Mouse (Mus musculus) midbrain, embryonic 16.5 days (tissue): Measurements from ENCODE around the gene Exosc8. TPM values are rescaled to one million over a fixed set of nuclear protein-coding genes. Genes with fewer than 3 reads are reported as not detected.
A peak's percentile ranks its signal among the peaks of the same experiment; 100 is the strongest.
"Not testable (repeated sequence)": the region's sequence is repeated elsewhere in the genome, so short reads cannot be mapped to it uniquely, and the experiment has no call there.

Experiments
- ATAC-seq: fragments of 200-750 bp; cut with Nextera tagmentation; 2 replicates; pipeline ENCODE4 v1.8.0; 2017; ENCODE audit warnings: moderate TSS enrichment
- H3K27ac ChIP-seq: fragments of 300-500 bp; sonication (generic); 2 replicates; pipeline ENCODE4 v1.5.1; 2014; ENCODE audit warnings: mild to moderate bottlenecking, low read length, mixed read lengths
- H3K27me3 ChIP-seq: fragments of 300-500 bp; sonication (generic); 2 replicates; pipeline ENCODE4 v1.6.1; 2014; ENCODE audit warnings: low read depth, low read length, mixed read lengths; ENCODE audit not compliant: control insufficient read depth, insufficient read depth
- H3K36me3 ChIP-seq: fragments of 300-500 bp; sonication (generic); 2 replicates; pipeline ENCODE4 v1.6.1; 2014; ENCODE audit warnings: mild to moderate bottlenecking, low read length, moderate library complexity, mixed read lengths; ENCODE audit not compliant: control insufficient read depth, insufficient read depth
- H3K4me1 ChIP-seq: fragments of 300-500 bp; sonication (generic); 2 replicates; pipeline ENCODE4 v1.6.1; 2014; ENCODE audit warnings: mild to moderate bottlenecking, low read length, mixed read lengths; ENCODE audit not compliant: control insufficient read depth, insufficient read depth
- H3K4me2 ChIP-seq: fragments of 300-500 bp; sonication (generic); 2 replicates; pipeline ENCODE4 v1.6.1; 2014; ENCODE audit warnings: mild to moderate bottlenecking, low read length, mixed read lengths
- H3K4me3 ChIP-seq: fragments of 300-500 bp; sonication (generic); 2 replicates; pipeline ENCODE4 v1.5.1; 2014; ENCODE audit warnings: low read depth, mild to moderate bottlenecking, low read length, moderate library complexity, mixed read lengths
- H3K9ac ChIP-seq: fragments of 300-500 bp; sonication (generic); 2 replicates; pipeline ENCODE4 v1.6.1; 2014; ENCODE audit warnings: low read depth, low read length, mixed read lengths
- H3K9me3 ChIP-seq: fragments of 300-500 bp; sonication (generic); replicated peaks from 2 replicates; pipeline ENCODE4 v1.6.1; 2014; ENCODE audit warnings: mild to moderate bottlenecking, low read length, mixed read lengths; ENCODE audit not compliant: control insufficient read depth, poor library complexity, severe bottlenecking
- WGBS: fragments of 180-500 bp; shearing (Covaris S2); extraction: QIAGEN DNeasy Blood & Tissue Kit; methylation state at CpG from one replicate; pipeline ENCODE4 v1.1.7; 2014; 5-methylcytosine and 5-hydroxymethylcytosine counted together
- polyA plus RNA-seq: library from polyadenylated mRNA; unstranded; fragments of >200 nt; fragmentation: Nextera tagmentation; extraction: Ambion mirVana; gene quantifications from 2 replicates; pipeline ENCODE4 v1.2.1, GENCODE M21; 2015

The Exosc8 gene
- polyA plus RNA-seq, result 69.5 and 76.0 TPM in 2 replicates

- Histone ChIP-seq H3K4me2 (peak within 1 kb of the TSS; percentile 90), H3K4me1 (peaks cover 13% of the 10 kb centered on the region), H3K4me3 (peak within 1 kb of the TSS; percentile 89), H3K9me3 (no peaks in the 10 kb centered on the region), H3K9ac (peak within 1 kb of the TSS; percentile 99), H3K27me3 (no peaks in the 10 kb centered on the region), H3K36me3 (peaks cover 6% of the 10 kb centered on the region; the same call in 1 of the 2 replicates), H3K27ac (peak within 1 kb of the TSS; percentile 98)
- ATAC-seq, result peak; percentile 95
- WGBS, result under 1% methylated on average over 63 of the region's 65 CpGs
Measured at GRCm38 (mm10) chr3:54735247-54736046, at the start of gene Exosc8, which contains the start of gene Alg5. Gene Exosc8 (minus strand): TSS chr3:54735393. Gene Alg5 (plus strand): TSS chr3:54735539.

- WGBS, result 55% methylated on average over 7 of the region's 7 CpGs
- no peak overlapping the region for H3K27ac ChIP-seq
- no peaks in the 10 kb centered on the region for H3K27me3 ChIP-seq
- H3K4me3 ChIP-seq, result no peak overlapping the region
- ATAC-seq, result no peak
- no peaks in the 10 kb centered on the region for H3K4me1 ChIP-seq
- H3K4me2 ChIP-seq, result no peak overlapping the region
- no peaks in the 10 kb centered on the region for H3K36me3 ChIP-seq
- no peak overlapping the region for H3K9ac ChIP-seq
- H3K9me3 ChIP-seq, result no peaks in the 10 kb centered on the region; the same call in 1 of the 2 replicates
Measured at GRCm38 (mm10) chr3:54775989-54776631, 40.9 kb upstream of the Exosc8 start.

- no peak for ATAC-seq
- H3K9ac ChIP-seq, result no peak overlapping the region
- no peaks in the 10 kb centered on the region for H3K27me3 ChIP-seq
- WGBS, result 85% methylated on average over 6 of the region's 6 CpGs
- H3K4me3 ChIP-seq, result no peak overlapping the region
- no peaks in the 10 kb centered on the region for H3K4me1 ChIP-seq
- no peaks in the 10 kb centered on the region for H3K36me3 ChIP-seq
- H3K27ac ChIP-seq, result no peak overlapping the region
- no peak overlapping the region for H3K4me2 ChIP-seq
- no peaks in the 10 kb centered on the region; the same call in 1 of the 2 replicates for H3K9me3 ChIP-seq
Measured at GRCm38 (mm10) chr3:54773613-54774012, 38.4 kb upstream of the Exosc8 start.

- Histone ChIP-seq H3K36me3 (no peaks in the 10 kb centered on the region), H3K27ac (no peak overlapping the region), H3K4me1 (no peaks in the 10 kb centered on the region), H3K4me3 (no peak overlapping the region), H3K4me2 (no peak overlapping the region; the same call in 1 of the 2 replicates), H3K27me3 (no peaks in the 10 kb centered on the region), H3K9ac (no peak overlapping the region), H3K9me3 (no peaks in the 10 kb centered on the region; the same call in 1 of the 2 replicates)
- 48% methylated on average over 17 of the region's 17 CpGs for WGBS
- no peak for ATAC-seq
Measured at GRCm38 (mm10) chr3:54769349-54770275, 34.4 kb upstream of the Exosc8 start.

- H3K4me1 ChIP-seq, result no peaks in the 10 kb centered on the region
- no peaks in the 10 kb centered on the region; the same call in 1 of the 2 replicates for H3K9me3 ChIP-seq
- H3K36me3 ChIP-seq, result no peaks in the 10 kb centered on the region
- 93% methylated on average over 8 of the region's 8 CpGs for WGBS
- H3K4me3 ChIP-seq, result no peak overlapping the region
- no peaks in the 10 kb centered on the region for H3K27me3 ChIP-seq
- H3K27ac ChIP-seq, result no peak overlapping the region
- H3K9ac ChIP-seq, result no peak overlapping the region
- H3K4me2 ChIP-seq, result no peak overlapping the region
- ATAC-seq, result no peak
Measured at GRCm38 (mm10) chr3:54768592-54768991, 33.4 kb upstream of the Exosc8 start.

- Histone ChIP-seq H3K4me2 (no peak overlapping the region), H3K4me3 (no peak overlapping the region), H3K27me3 (no peaks in the 10 kb centered on the region), H3K27ac (no peak overlapping the region), H3K4me1 (no peaks in the 10 kb centered on the region), H3K9me3 (no peaks in the 10 kb centered on the region), H3K9ac (no peak overlapping the region), H3K36me3 (no peaks in the 10 kb centered on the region)
- 91% methylated on average over 5 of the region's 5 CpGs for whole genome bisulfite sequencing
- no peak for ATAC-seq
Measured at GRCm38 (mm10) chr3:54766811-54767210, 31.6 kb upstream of the Exosc8 start.

- Histone ChIP-seq H3K4me2 (no peak overlapping the region), H3K4me3 (no peak overlapping the region), H3K9ac (no peak overlapping the region), H3K27me3 (no peaks in the 10 kb centered on the region), H3K36me3 (no peaks in the 10 kb centered on the region), H3K9me3 (no peaks in the 10 kb centered on the region), H3K27ac (no peak overlapping the region), H3K4me1 (no peaks in the 10 kb centered on the region)
- ATAC-seq, result no peak
- 81% methylated on average over 14 of the region's 14 CpGs for WGBS
Measured at GRCm38 (mm10) chr3:54766034-54766433, 30.8 kb upstream of the Exosc8 start.

- not testable (repeated sequence) for H3K4me1 ChIP-seq, H3K9me3 ChIP-seq, H3K9ac ChIP-seq, H3K4me3 ChIP-seq, ATAC-seq, H3K36me3 ChIP-seq, H3K27me3 ChIP-seq, H3K27ac ChIP-seq, H3K4me2 ChIP-seq
- WGBS, result 89% methylated on average over 6 of the region's 6 CpGs
Measured at GRCm38 (mm10) chr3:54765521-54765920, 30.3 kb upstream of the Exosc8 start.
